Mouse (Mus musculus) E14TG2a.4 (cell line): ENCODE data around the gene Arpc3.

Experiments used
- CTCF ChIP-seq: conservative IDR thresholded peaks from 2 replicates; pipeline ENCODE4 v1.5.1; 2014; ENCODE audit warnings: low read length
- POU5F1 ChIP-seq: IDR thresholded peaks from 2 replicates; pipeline ENCODE4 v1.6.1; 2014; ENCODE audit warnings: low read length, borderline replicate concordance

DNA sequence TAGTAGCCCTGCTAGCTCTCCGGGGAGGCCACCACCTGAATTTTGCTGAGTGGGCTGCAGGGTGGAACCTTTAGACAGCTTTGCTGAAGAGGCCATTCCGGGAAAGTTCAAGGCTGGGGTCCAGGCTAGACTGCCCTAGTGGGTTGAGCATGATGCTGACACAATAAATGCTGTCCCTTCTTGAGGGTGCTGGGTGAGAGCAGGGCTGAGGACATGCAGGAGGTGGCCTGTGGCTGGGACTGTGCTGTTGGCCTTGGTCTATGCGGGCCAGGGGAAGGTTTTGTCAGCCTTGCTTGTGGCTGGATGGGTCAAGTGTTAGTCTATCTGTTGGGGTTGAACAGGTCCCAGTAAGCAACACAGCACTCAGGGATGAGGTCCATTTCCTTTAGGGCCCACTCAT is 63.2 kb downstream of the Arpc3 start:
- TF ChIP-seq CTCF (no peak), POU5F1 (no peak)
